Mouse (Mus musculus): ENCODE data around the gene Dnajc4. TPM values are rescaled to one million over a fixed set of nuclear protein-coding genes. Genes with fewer than 3 reads are reported as not detected.

The Dnajc4 gene
- polyA plus RNA-seq, 1 experiment: 20.6 TPM

- TF ChIP-seq FLI1 (IDR thresholded peaks at IDR 0.05; ENCODE audit: low read length): no peak
- TF ChIP-seq GATA1 (IDR thresholded peaks at IDR 0.05; ENCODE audit: borderline replicate concordance, low read length): no peak
- no peaks in the 10 kb centered on the region for H3K9me3 ChIP-seq
- H3K4me1 ChIP-seq: peaks cover 76% of the 10 kb centered on the region
- peak overlapping the region; percentile 99 for H3K4me3 ChIP-seq (replicated peaks)
- peaks cover 30% of the 10 kb centered on the region for H3K36me3 ChIP-seq (replicated peaks; ENCODE audit: low read length)
- no peaks in the 10 kb centered on the region for H3K27me3 ChIP-seq (replicated peaks)
Measured at GRCm38 (mm10) chr19:6977759-6978638, 14.4 kb downstream of the Dnajc4 start.

- H3K27me3 ChIP-seq (replicated peaks): no peaks in the 10 kb centered on the region
- peaks cover 21% of the 10 kb centered on the region for H3K36me3 ChIP-seq (replicated peaks; ENCODE audit: low read length)
- peak within 1 kb of the TSS; percentile 97 for H3K4me3 ChIP-seq (replicated peaks)
- H3K9me3 ChIP-seq: no peaks in the 10 kb centered on the region
- peaks cover 78% of the 10 kb centered on the region for H3K4me1 ChIP-seq
- TF ChIP-seq FLI1 (IDR thresholded peaks at IDR 0.05; ENCODE audit: low read length) (no peak), GATA1 (IDR thresholded peaks at IDR 0.05; ENCODE audit: borderline replicate concordance, low read length) (no peak)
Measured at GRCm38 (mm10) chr19:6975537-6976521, 16.5 kb downstream of the Dnajc4 start, which contains the start of gene Plcb3. TSS of gene Plcb3 (minus strand) at chr19:6976470.

- H3K36me3 ChIP-seq (replicated peaks; ENCODE audit: low read length): peaks cover 21% of the 10 kb centered on the region
- no peaks in the 10 kb centered on the region for H3K27me3 ChIP-seq (replicated peaks)
- H3K4me1 ChIP-seq: peaks cover 88% of the 10 kb centered on the region
- TF ChIP-seq GATA1 (IDR thresholded peaks at IDR 0.05; ENCODE audit: borderline replicate concordance, low read length) (no peak), FLI1 (IDR thresholded peaks at IDR 0.05; ENCODE audit: low read length) (no peak)
- H3K9me3 ChIP-seq: no peaks in the 10 kb centered on the region
- peak within 1 kb of the TSS; percentile 98 for H3K4me3 ChIP-seq (replicated peaks)
Measured at GRCm38 (mm10) chr19:6974211-6975205, 17.9 kb downstream of the Dnajc4 start, which contains the start of gene Ppp1r14b. TSS of gene Ppp1r14b (plus strand) at chr19:6974968.

GRCm38 (mm10) chr19:6973581-6974190 lies 18.7 kb downstream of the Dnajc4 start:
- Histone ChIP-seq H3K4me1 (peaks cover 87% of the 10 kb centered on the region), H3K27me3 (replicated peaks) (no peaks in the 10 kb centered on the region), H3K4me3 (replicated peaks) (peak overlapping the region; percentile 98), H3K36me3 (replicated peaks; ENCODE audit: low read length) (peaks cover 21% of the 10 kb centered on the region), H3K9me3 (no peaks in the 10 kb centered on the region)
- TF ChIP-seq GATA1 (IDR thresholded peaks at IDR 0.05; ENCODE audit: borderline replicate concordance, low read length): no peak
- no peak for TF ChIP-seq FLI1 (IDR thresholded peaks at IDR 0.05; ENCODE audit: low read length)

GRCm38 (mm10) chr19:6972247-6972917 lies 20.0 kb downstream of the Dnajc4 start:
- H3K27me3 ChIP-seq (replicated peaks): no peaks in the 10 kb centered on the region
- TF ChIP-seq GATA1 (IDR thresholded peaks at IDR 0.05; ENCODE audit: borderline replicate concordance, low read length) (no peak), FLI1 (IDR thresholded peaks at IDR 0.05; ENCODE audit: low read length) (no peak)
- H3K9me3 ChIP-seq: no peaks in the 10 kb centered on the region
- peaks cover 12% of the 10 kb centered on the region for H3K36me3 ChIP-seq (replicated peaks; ENCODE audit: low read length)
- peak overlapping the region; percentile 35 for H3K4me3 ChIP-seq (replicated peaks)
- H3K4me1 ChIP-seq: peaks cover 87% of the 10 kb centered on the region

- no peak for TF ChIP-seq GATA1 (IDR thresholded peaks at IDR 0.05; ENCODE audit: borderline replicate concordance, low read length)
- TF ChIP-seq FLI1 (IDR thresholded peaks at IDR 0.05; ENCODE audit: low read length): no peak
- Histone ChIP-seq H3K36me3 (replicated peaks; ENCODE audit: low read length) (peaks cover 10% of the 10 kb centered on the region), H3K9me3 (no peaks in the 10 kb centered on the region), H3K4me1 (peaks cover 86% of the 10 kb centered on the region), H3K4me3 (replicated peaks) (peak overlapping the region; percentile 20), H3K27me3 (replicated peaks) (no peaks in the 10 kb centered on the region)
Measured at GRCm38 (mm10) chr19:6971644-6972043, 20.7 kb downstream of the Dnajc4 start.

GRCm38 (mm10) chr19:6970460-6971085 lies 21.8 kb downstream of the Dnajc4 start:
- Histone ChIP-seq H3K36me3 (replicated peaks; ENCODE audit: low read length) (peaks cover 17% of the 10 kb centered on the region), H3K9me3 (no peaks in the 10 kb centered on the region), H3K4me1 (peaks cover 75% of the 10 kb centered on the region), H3K4me3 (replicated peaks) (peak overlapping the region; percentile 99), H3K27me3 (replicated peaks) (no peaks in the 10 kb centered on the region)
- no peak for TF ChIP-seq FLI1 (IDR thresholded peaks at IDR 0.05; ENCODE audit: low read length)
- no peak for TF ChIP-seq GATA1 (IDR thresholded peaks at IDR 0.05; ENCODE audit: borderline replicate concordance, low read length)

Measured in megakaryocyte, embryonic 14.5 days (primary cell).